Mouse (Mus musculus): ENCODE results near the gene Rbm47. TPM values are rescaled to one million over a fixed set of nuclear protein-coding genes. Genes with fewer than 3 reads are reported as not detected.

The Rbm47 gene
- polyA plus RNA-seq, 1 experiment from 2014 or later = 7.8 TPM

DNA sequence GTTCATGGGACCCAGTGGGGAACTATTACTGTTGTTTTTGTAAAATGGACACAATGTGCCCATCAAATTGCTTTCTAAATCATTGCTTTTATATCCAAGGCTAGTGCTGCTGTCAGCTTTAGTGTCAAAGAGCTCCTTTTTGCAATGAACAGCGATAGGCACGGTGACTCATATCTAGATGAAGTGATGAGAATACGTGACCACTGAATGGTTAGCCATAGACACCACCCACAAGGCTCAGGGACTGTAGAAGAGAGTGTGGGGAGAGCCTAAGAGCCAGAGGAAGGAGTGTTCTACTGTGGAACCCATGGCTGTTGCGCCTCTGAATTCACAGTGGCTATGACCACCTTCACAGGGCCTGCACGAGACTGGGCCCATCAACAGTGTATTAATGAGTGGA, 186.5 kb downstream of the Rbm47 start:
- H3K27ac ChIP-seq = no peak overlapping the region
- H3K4me1 ChIP-seq (replicated peaks) = no peaks in the 10 kb centered on the region
- WGBS = 92% methylated on average over 5 of the region's 5 CpGs
- H3K9ac ChIP-seq = no peak overlapping the region
- H3K9me3 ChIP-seq = no peaks in the 10 kb centered on the region
- no peak overlapping the region for H3K4me3 ChIP-seq
- no peaks in the 10 kb centered on the region for H3K27me3 ChIP-seq
- H3K4me2 ChIP-seq = no peak overlapping the region
- no peak for ATAC-seq (ENCODE audit: low FRiP score)
- H3K36me3 ChIP-seq = no peaks in the 10 kb centered on the region

- no peaks in the 10 kb centered on the region for H3K27me3 ChIP-seq
- 91% methylated on average over 13 of the region's 13 CpGs for WGBS
- no peaks in the 10 kb centered on the region for H3K4me1 ChIP-seq (replicated peaks)
- no peak for ATAC-seq (ENCODE audit: low FRiP score)
- no peak overlapping the region for H3K4me2 ChIP-seq
- H3K9me3 ChIP-seq = no peaks in the 10 kb centered on the region
- no peak overlapping the region for H3K27ac ChIP-seq
- no peak overlapping the region for H3K4me3 ChIP-seq
- H3K9ac ChIP-seq = no peak overlapping the region
- no peaks in the 10 kb centered on the region for H3K36me3 ChIP-seq
Observed at GRCm38 (mm10) chr5:65975731-65976130, 197.2 kb downstream of the Rbm47 start.

DNA sequence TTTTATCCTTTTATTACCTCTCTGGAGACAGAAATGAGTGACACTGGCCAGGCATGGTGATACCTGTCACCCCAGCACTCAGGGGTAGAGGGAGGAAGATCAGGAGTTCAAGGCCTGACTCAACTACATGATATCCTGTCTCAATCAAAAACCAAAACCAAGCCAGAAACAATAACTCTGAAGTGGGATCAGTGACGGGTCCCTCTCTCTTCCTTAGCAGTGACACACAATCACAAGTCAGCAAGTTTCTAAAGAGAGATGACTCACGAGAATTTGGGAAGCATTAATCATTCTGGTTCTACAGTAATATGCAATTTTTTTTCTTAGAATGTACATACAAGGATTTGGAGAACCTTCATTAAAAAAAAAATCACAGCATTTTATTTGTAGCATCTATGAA, 199.7 kb downstream of the Rbm47 start:
- Histone ChIP-seq H3K9ac (no peak overlapping the region), H3K9me3 (no peaks in the 10 kb centered on the region), H3K27ac (no peak overlapping the region), H3K4me1 (replicated peaks) (no peaks in the 10 kb centered on the region), H3K36me3 (no peaks in the 10 kb centered on the region), H3K27me3 (no peaks in the 10 kb centered on the region), H3K4me3 (no peak overlapping the region), H3K4me2 (no peak overlapping the region)
- ATAC-seq (ENCODE audit: low FRiP score) = no peak
- 72% methylated on average over 2 of the region's 2 CpGs for WGBS

DNA sequence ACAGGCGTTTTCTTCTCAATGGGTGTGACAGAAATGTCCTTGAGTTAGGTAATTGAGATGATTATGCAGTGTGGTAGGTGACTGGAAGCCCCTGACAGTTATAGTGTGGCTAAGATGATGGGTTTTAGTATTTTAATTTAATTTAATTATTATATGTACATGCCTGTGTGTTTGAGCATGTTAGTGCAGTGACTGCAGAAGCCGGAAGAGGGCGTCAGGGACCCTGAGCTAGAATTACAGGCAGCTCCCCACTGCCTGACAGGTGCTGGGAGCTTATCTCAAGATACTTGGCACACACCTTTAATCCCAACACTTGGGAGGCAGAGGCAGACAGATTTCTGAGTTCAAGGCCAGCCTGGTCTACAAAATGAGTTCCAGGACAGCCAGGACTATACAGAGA, 204.9 kb downstream of the Rbm47 start:
- Histone ChIP-seq H3K36me3 (no peaks in the 10 kb centered on the region), H3K9ac (no peak overlapping the region), H3K4me3 (no peak overlapping the region), H3K9me3 (no peaks in the 10 kb centered on the region), H3K27me3 (no peaks in the 10 kb centered on the region), H3K4me2 (no peak overlapping the region), H3K4me1 (replicated peaks) (no peaks in the 10 kb centered on the region), H3K27ac (no peak overlapping the region)
- ATAC-seq (ENCODE audit: low FRiP score) = no peak
- 93% methylated on average over 3 of the region's 3 CpGs for WGBS

DNA sequence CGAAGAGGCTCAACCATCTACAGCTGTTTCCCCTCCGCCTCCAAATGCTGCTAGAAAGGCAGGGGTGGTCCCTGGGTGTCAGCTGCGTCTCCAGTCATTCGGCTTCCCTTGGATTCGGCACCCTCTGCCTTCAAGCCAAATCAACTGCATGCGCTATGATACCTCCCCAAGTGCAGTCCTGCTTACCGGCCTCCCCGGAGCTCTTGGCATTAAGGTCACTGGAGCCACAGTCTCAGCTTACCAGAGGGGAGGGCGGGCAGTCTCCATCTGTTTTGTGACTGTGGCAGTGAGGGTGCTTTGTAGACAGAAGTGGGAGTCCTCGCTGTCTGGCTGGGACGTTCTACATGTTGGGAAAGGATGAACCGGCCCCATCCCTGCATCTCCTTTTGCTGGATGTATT, 205.8 kb downstream of the Rbm47 start:
- Histone ChIP-seq H3K27ac (no peak overlapping the region), H3K4me3 (no peak overlapping the region), H3K36me3 (no peaks in the 10 kb centered on the region), H3K4me2 (no peak overlapping the region), H3K9me3 (no peaks in the 10 kb centered on the region), H3K4me1 (replicated peaks) (no peaks in the 10 kb centered on the region), H3K27me3 (no peaks in the 10 kb centered on the region), H3K9ac (no peak overlapping the region)
- 58% methylated on average over 12 of the region's 12 CpGs for WGBS
- ATAC-seq (ENCODE audit: low FRiP score) = no peak

Small RNA genes lying within 50 kb of the gene (microRNA-seq; reads per million reads assigned to microRNA genes)
- not detected for gene Gm25952

Other genes with a start within 250 kb of the Rbm47 start
- gene Chrna9, start 238.2 kb downstream of the Rbm47 start, polyA plus RNA-seq (2015; fragmentation: Nextera tagmentation; extraction: Ambion mirVana) = 0.14 TPM in 1 of 2 replicates, not detected in the other
- gene 9130230L23Rik, start 168.8 kb downstream of the Rbm47 start, polyA plus RNA-seq (2015; fragmentation: Nextera tagmentation; extraction: Ambion mirVana) = 0.44 TPM in 1 of 2 replicates, not detected in the other
- 2.4 and 2.5 TPM in 2 replicates for gene Nsun7, start 86.8 kb upstream of the Rbm47 start, polyA plus RNA-seq (2015; fragmentation: Nextera tagmentation; extraction: Ambion mirVana)